Mouse (Mus musculus): ENCODE data around the gene Mfn2. TPM values are rescaled to one million over a fixed set of nuclear protein-coding genes. Genes with fewer than 3 reads are reported as not detected.
"Not testable (repeated sequence)": the region's sequence is repeated elsewhere in the genome, so short reads cannot be mapped to it uniquely, and the experiment has no call there.

The Mfn2 gene
- polyA plus RNA-seq, 1 experiment = 19.0 TPM

GRCm38 (mm10) chr4:147878537-147878936, 26.0 kb downstream of the Mfn2 start:
- Histone ChIP-seq H3K36me3 (replicated peaks; ENCODE audit: low read length) (peaks cover 89% of the 10 kb centered on the region), H3K4me1 (peaks cover 32% of the 10 kb centered on the region), H3K4me3 (replicated peaks) (no peak overlapping the region), H3K9me3 (no peaks in the 10 kb centered on the region), H3K27me3 (replicated peaks) (no peaks in the 10 kb centered on the region)
- TF ChIP-seq FLI1 (IDR thresholded peaks at IDR 0.05; ENCODE audit: low read length) = no peak
- TF ChIP-seq GATA1 (IDR thresholded peaks at IDR 0.05; ENCODE audit: borderline replicate concordance, low read length) = no peak

- no peak for TF ChIP-seq FLI1 (IDR thresholded peaks at IDR 0.05; ENCODE audit: low read length)
- no peak for TF ChIP-seq GATA1 (IDR thresholded peaks at IDR 0.05; ENCODE audit: borderline replicate concordance, low read length)
- no peaks in the 10 kb centered on the region for H3K27me3 ChIP-seq (replicated peaks)
- no peak overlapping the region for H3K4me3 ChIP-seq (replicated peaks)
- H3K9me3 ChIP-seq = no peaks in the 10 kb centered on the region
- peaks cover 83% of the 10 kb centered on the region for H3K36me3 ChIP-seq (replicated peaks; ENCODE audit: low read length)
- peaks cover 32% of the 10 kb centered on the region for H3K4me1 ChIP-seq
These were observed 28.5 kb downstream of the Mfn2 start for GRCm38 (mm10) chr4:147875852-147876575.

- TF ChIP-seq GATA1 (IDR thresholded peaks at IDR 0.05; ENCODE audit: borderline replicate concordance, low read length) (no peak), FLI1 (IDR thresholded peaks at IDR 0.05; ENCODE audit: low read length) (no peak)
- no peaks in the 10 kb centered on the region for H3K27me3 ChIP-seq (replicated peaks)
- H3K4me1 ChIP-seq = peaks cover 25% of the 10 kb centered on the region
- H3K4me3 ChIP-seq (replicated peaks) = peak overlapping the region; percentile 93
- H3K36me3 ChIP-seq (replicated peaks; ENCODE audit: low read length) = peaks cover 44% of the 10 kb centered on the region
- H3K9me3 ChIP-seq = no peaks in the 10 kb centered on the region
These were observed 35.3 kb downstream of the Mfn2 start for GRCm38 (mm10) chr4:147869238-147869637.

- Histone ChIP-seq H3K36me3 (replicated peaks; ENCODE audit: low read length) (peaks cover 43% of the 10 kb centered on the region), H3K4me3 (replicated peaks) (peak within 1 kb of the TSS; percentile 93), H3K9me3 (no peaks in the 10 kb centered on the region), H3K27me3 (replicated peaks) (no peaks in the 10 kb centered on the region), H3K4me1 (peaks cover 25% of the 10 kb centered on the region)
- no peak for TF ChIP-seq GATA1 (IDR thresholded peaks at IDR 0.05; ENCODE audit: borderline replicate concordance, low read length)
- TF ChIP-seq FLI1 (IDR thresholded peaks at IDR 0.05; ENCODE audit: low read length) = peak; percentile 17; the same call in 1 of the 2 replicates
These were observed 36.0 kb downstream of the Mfn2 start, which contains the start of the genes Miip and Fv1 for GRCm38 (mm10) chr4:147868450-147869031. Miip (minus strand) TSS chr4:147868816. Fv1 (plus strand) TSS chr4:147868979.

GRCm38 (mm10) chr4:147867563-147868449, 36.7 kb downstream of the Mfn2 start:
- Histone ChIP-seq H3K4me3 (replicated peaks) (peak overlapping the region; percentile 93), H3K4me1 (peaks cover 25% of the 10 kb centered on the region), H3K9me3 (no peaks in the 10 kb centered on the region), H3K27me3 (replicated peaks) (no peaks in the 10 kb centered on the region), H3K36me3 (replicated peaks; ENCODE audit: low read length) (peaks cover 43% of the 10 kb centered on the region)
- TF ChIP-seq GATA1 (IDR thresholded peaks at IDR 0.05; ENCODE audit: borderline replicate concordance, low read length) (no peak), FLI1 (IDR thresholded peaks at IDR 0.05; ENCODE audit: low read length) (no peak)

GRCm38 (mm10) chr4:147866793-147867192, 37.7 kb downstream of the Mfn2 start:
- Histone ChIP-seq H3K36me3 (replicated peaks; ENCODE audit: low read length) (peaks cover 44% of the 10 kb centered on the region), H3K4me1 (peaks cover 25% of the 10 kb centered on the region)
- not testable (repeated sequence) for H3K27me3 ChIP-seq (replicated peaks); H3K4me3 ChIP-seq (replicated peaks); H3K9me3 ChIP-seq

GRCm38 (mm10) chr4:147866056-147866455, 38.4 kb downstream of the Mfn2 start:
- no peak overlapping the region for H3K4me3 ChIP-seq (replicated peaks)
- no peaks in the 10 kb centered on the region for H3K9me3 ChIP-seq
- no peak for TF ChIP-seq GATA1 (IDR thresholded peaks at IDR 0.05; ENCODE audit: borderline replicate concordance, low read length)
- TF ChIP-seq FLI1 (IDR thresholded peaks at IDR 0.05; ENCODE audit: low read length) = no peak
- H3K36me3 ChIP-seq (replicated peaks; ENCODE audit: low read length) = peaks cover 49% of the 10 kb centered on the region
- H3K27me3 ChIP-seq (replicated peaks) = no peaks in the 10 kb centered on the region
- peaks cover 25% of the 10 kb centered on the region for H3K4me1 ChIP-seq

- Histone ChIP-seq H3K9me3 (no peaks in the 10 kb centered on the region), H3K4me3 (replicated peaks) (no peak overlapping the region), H3K36me3 (replicated peaks; ENCODE audit: low read length) (peaks cover 53% of the 10 kb centered on the region), H3K4me1 (peaks cover 25% of the 10 kb centered on the region), H3K27me3 (replicated peaks) (no peaks in the 10 kb centered on the region)
- TF ChIP-seq FLI1 (IDR thresholded peaks at IDR 0.05; ENCODE audit: low read length) (no peak), GATA1 (IDR thresholded peaks at IDR 0.05; ENCODE audit: borderline replicate concordance, low read length) (no peak)
These were observed 38.9 kb downstream of the Mfn2 start for GRCm38 (mm10) chr4:147865651-147866050.

GRCm38 (mm10) chr4:147862051-147862450, 42.5 kb downstream of the Mfn2 start:
- Histone ChIP-seq H3K4me1 (peaks cover 7% of the 10 kb centered on the region; the same call in 1 of the 2 replicates), H3K36me3 (replicated peaks; ENCODE audit: low read length) (peaks cover 63% of the 10 kb centered on the region), H3K27me3 (replicated peaks) (no peaks in the 10 kb centered on the region), H3K4me3 (replicated peaks) (no peak overlapping the region), H3K9me3 (no peaks in the 10 kb centered on the region)
- no peak for TF ChIP-seq GATA1 (IDR thresholded peaks at IDR 0.05; ENCODE audit: borderline replicate concordance, low read length)

All from megakaryocyte, embryonic 14.5 days (primary cell).